Mouse (Mus musculus) MEL (cell line): Measurements from ENCODE around the gene Tanc1. TPM values are rescaled to one million over a fixed set of nuclear protein-coding genes. Genes with fewer than 3 reads are reported as not detected.

Experiments used
- DNase-seq: peaks from one replicate; pipeline ENCODE4 v3.0.0; 2011; ENCODE audit warnings: low read depth, low spot score
- H3K27ac ChIP-seq: 2 replicates; pipeline ENCODE4 v1.5.1; 2012; ENCODE audit warnings: low read depth, mild to moderate bottlenecking, control low read depth, low read length, moderate library complexity; ENCODE audit not compliant: control insufficient read depth
- H3K27me3 ChIP-seq, 2 experiments: fragments of 150-350 bp in 1 of 2; sonication (generic) in 1 of 2; 2 replicates each; pipeline ENCODE4 v1.6.1; 2012; ENCODE audit warnings: low read length in 2 of 2, mild to moderate bottlenecking in 2 of 2, improper control_type of control experiment in 1 of 2, moderate library complexity in 1 of 2; ENCODE audit not compliant: insufficient read depth in 2 of 2, control insufficient read depth in 1 of 2
- H3K36me3 ChIP-seq, 2 experiments: 2 replicates each; pipeline ENCODE4 v1.6.1; 2012 to 2014; ENCODE audit warnings: low read length in 2 of 2, improper control_type of control experiment in 1 of 2, inconsistent platforms in 1 of 2, mild to moderate bottlenecking in 1 of 2; ENCODE audit not compliant: insufficient read depth in 2 of 2, control insufficient read depth in 1 of 2
- H3K4me1 ChIP-seq, 2 experiments: fragments of 150-350 bp in 1 of 2; sonication (generic) in 1 of 2; 2 replicates each; pipeline ENCODE4 v1.6.1; 2012; ENCODE audit warnings: low read length in 2 of 2, improper control_type of control experiment in 1 of 2, mild to moderate bottlenecking in 1 of 2; ENCODE audit not compliant: insufficient read depth in 2 of 2, control insufficient read depth in 1 of 2
- H3K4me3 ChIP-seq, 2 experiments: fragments of 150-350 bp in 1 of 2; sonication (generic) in 1 of 2; 2 replicates each; pipeline ENCODE4 v1.5.1; 2012; ENCODE audit warnings: low read depth in 2 of 2, low read length in 2 of 2, mild to moderate bottlenecking in 2 of 2, moderate library complexity in 2 of 2, control low read depth in 1 of 2, improper control_type of control experiment in 1 of 2; ENCODE audit not compliant: control insufficient read depth in 1 of 2, insufficient read depth in 1 of 2
- H3K79me2 ChIP-seq: 2 replicates; pipeline ENCODE4 v1.6.1; 2012; ENCODE audit warnings: mild to moderate bottlenecking, low read length, moderate library complexity; ENCODE audit not compliant: control insufficient read depth, poor library complexity, insufficient read depth
- H3K9ac ChIP-seq: 2 replicates; pipeline ENCODE4 v1.6.1; 2012; ENCODE audit warnings: low read depth, mild to moderate bottlenecking, control low read depth, low read length, moderate library complexity; ENCODE audit not compliant: control insufficient read depth, poor library complexity, severe bottlenecking
- H3K9me3 ChIP-seq: fragments of 150-350 bp; sonication (generic); replicated peaks from 2 replicates; pipeline ENCODE4 v1.6.1; 2012; ENCODE audit warnings: mild to moderate bottlenecking, low read length, improper control_type of control experiment, moderate library complexity; ENCODE audit not compliant: insufficient read depth
- GATA1 ChIP-seq: IDR thresholded peaks from 2 replicates; pipeline ENCODE4 v1.6.1; 2011; ENCODE audit warnings: low read depth, low read length, improper control_type of control experiment
- HCFC1 ChIP-seq: IDR thresholded peaks from 2 replicates; pipeline ENCODE4 v1.6.1; 2012; ENCODE audit warnings: low read depth, mild to moderate bottlenecking, inconsistent platforms, low read length, improper control_type of control experiment, moderate library complexity
- JUND ChIP-seq: IDR thresholded peaks from 2 replicates; pipeline ENCODE4 v1.6.1; 2011; ENCODE audit warnings: low read depth, mild to moderate bottlenecking, improper control_type of control experiment, low read length
- MAFK ChIP-seq: IDR thresholded peaks from 2 replicates; pipeline ENCODE4 v1.6.1; 2011; ENCODE audit warnings: low read depth, mild to moderate bottlenecking, low read length, improper control_type of control experiment, borderline replicate concordance
- MAX ChIP-seq: IDR thresholded peaks from 2 replicates; pipeline ENCODE4 v1.6.1; 2011; ENCODE audit warnings: low read length, improper control_type of control experiment
- MXI1 ChIP-seq: IDR thresholded peaks from 2 replicates; pipeline ENCODE4 v1.6.1; 2011; ENCODE audit warnings: mild to moderate bottlenecking, low read depth, low read length, improper control_type of control experiment
- MYC ChIP-seq: IDR thresholded peaks from 2 replicates; pipeline ENCODE4 v1.6.1; 2011; ENCODE audit warnings: low read depth, mild to moderate bottlenecking, low read length, improper control_type of control experiment, moderate library complexity
- NELFE ChIP-seq: IDR thresholded peaks from 2 replicates; pipeline ENCODE4 v1.6.1; 2011; ENCODE audit warnings: low read depth, low read length, improper control_type of control experiment
- POLR2AphosphoS5 ChIP-seq: IDR thresholded peaks from 2 replicates; pipeline ENCODE4 v1.6.1; 2012; ENCODE audit warnings: low read depth, borderline replicate concordance, mild to moderate bottlenecking, inconsistent platforms, low read length, moderate library complexity, mixed read lengths
- RAD21 ChIP-seq: IDR thresholded peaks from 2 replicates; pipeline ENCODE4 v1.6.1; 2011; ENCODE audit warnings: mild to moderate bottlenecking, low read depth, low read length, improper control_type of control experiment
- TAL1 ChIP-seq: IDR thresholded peaks from 2 replicates; pipeline ENCODE4 v1.6.1; 2012; ENCODE audit warnings: mild to moderate bottlenecking, inconsistent platforms, low read length, moderate library complexity, mixed read lengths
- TBP ChIP-seq: IDR thresholded peaks from 2 replicates; pipeline ENCODE4 v1.8.0; 2011; ENCODE audit warnings: low read depth, low read length, improper control_type of control experiment
- UBTF ChIP-seq: IDR thresholded peaks from 2 replicates; pipeline ENCODE4 v1.6.1; 2012; ENCODE audit warnings: low read depth, mild to moderate bottlenecking, inconsistent platforms, low read length, improper control_type of control experiment, moderate library complexity, borderline replicate concordance; ENCODE audit not compliant: insufficient read depth
- USF2 ChIP-seq, 2 experiments: IDR thresholded peaks; 2 replicates each; pipeline ENCODE4 v1.6.1; 2011 to 2012; ENCODE audit warnings: improper control_type of control experiment in 2 of 2, low read length in 2 of 2, borderline replicate concordance in 1 of 2, inconsistent platforms in 1 of 2, low read depth in 1 of 2, mild to moderate bottlenecking in 1 of 2; ENCODE audit not compliant: insufficient read depth in 1 of 2
- ZC3H11A ChIP-seq: IDR thresholded peaks from 2 replicates; pipeline ENCODE4 v1.6.1; 2012; ENCODE audit warnings: low read depth, mild to moderate bottlenecking, inconsistent platforms, low read length, improper control_type of control experiment
- polyA plus RNA-seq, 2 experiments: library from polyadenylated mRNA; stranded (reverse) in 1 of 2; unstranded in 1 of 2; fragments of >175 nt in 1 of 2; fragments of >200 nt in 1 of 2; gene quantifications; 2 replicates each; pipeline versions ENCODE4 v1.2.1 to v1.2.4; 2012; ENCODE audit warnings: low replicate concordance in 2 of 2, low read depth in 1 of 2; ENCODE audit not compliant: insufficient read length in 2 of 2, insufficient read depth in 1 of 2, missing spikeins in 1 of 2
- total RNA-seq: library from RNA; depleted of rRNA; stranded (reverse); fragments of 300-350 nt; gene quantifications from 2 replicates; pipeline ENCODE4 v1.2.3, GENCODE M21; 2012

The Tanc1 gene
- total and polyA plus RNA-seq, 3 experiments, result 0.54 to 0.78 TPM; not detected in 1

- DNase-seq, result no peak
- Histone ChIP-seq H3K27me3 (no peaks in the 10 kb centered on the region), H3K27ac (no peak overlapping the region), H3K4me1 (no peaks in the 10 kb centered on the region), H3K36me3 (no peaks in the 10 kb centered on the region), H3K79me2 (no peaks in the 10 kb centered on the region), H3K4me3 (no peak overlapping the region), H3K9me3 (no peaks in the 10 kb centered on the region), H3K9ac (no peak overlapping the region)
- TF ChIP-seq RAD21 (no peak), HCFC1 (no peak), ZC3H11A (no peak), MAFK (no peak), JUND (no peak), MXI1 (no peak), TBP (no peak), TAL1 (no peak), NELFE (no peak)
These were observed 15.7 kb downstream of the Tanc1 start for GRCm38 (mm10) chr2:59627502-59627901.

- no peak for TF ChIP-seq POLR2AphosphoS5
- TF ChIP-seq USF2 (IDR thresholded peaks at IDR 0.05; ENCODE audit: borderline replicate concordance in 1 of 2, insufficient read depth in 1 of 2, low read depth in 1 of 2, low read length in 2 of 2), result no peak
- TF ChIP-seq GATA1, result no peak
- TF ChIP-seq TBP, result no peak
- no peak for TF ChIP-seq UBTF
- TF ChIP-seq TAL1, result no peak
- no peak for TF ChIP-seq MYC
- TF ChIP-seq MAFK, result no peak
- no peak for TF ChIP-seq JUND
- TF ChIP-seq MAX, result no peak
- Histone ChIP-seq H3K9ac (no peak overlapping the region), H3K4me3 (no peak overlapping the region), H3K79me2 (no peaks in the 10 kb centered on the region), H3K36me3 (no peaks in the 10 kb centered on the region), H3K27me3 (no peaks in the 10 kb centered on the region), H3K4me1 (no peaks in the 10 kb centered on the region), H3K27ac (no peak overlapping the region), H3K9me3 (no peaks in the 10 kb centered on the region)
- DNase-seq, result no peak
These were observed 16.4 kb downstream of the Tanc1 start for GRCm38 (mm10) chr2:59628057-59628901.
